ENCODE assay signal across 20 mouse cellular contexts in genomic region chr10:122800732-122801110, GRCm38 (mm10).
DNase-seq lines count a peak whose midpoint lies in the region; ATAC-seq and TF ChIP-seq lines count a peak whose summit lies in the region.
"Had no signal": no experiment of that assay in that cellular context is flagged by ENCODE, and none has a peak within 500 bp of the region (broad histone marks: within the 10 kb centered on the region; RNA-seq: fewer than 3 reads in every experiment).

No protein-coding gene starts in this region.

- H3K9me3 ChIP-seq in heart, postnatal 0 days (replicated peaks; ENCODE audit: control insufficient read depth, low read length): no peaks in the 10 kb centered on the region
- no peaks in the 10 kb centered on the region for H3K9me3 ChIP-seq in heart, embryonic 11.5 days (replicated peaks; ENCODE audit: control insufficient read depth, low read length)
- H3K9me3 ChIP-seq in hindbrain, embryonic 11.5 days (ENCODE audit: control insufficient read depth, low read length): no peaks in the 10 kb centered on the region
- H3K9me3 ChIP-seq: heart, embryonic 13.5 days; lung, embryonic 15.5 days had no signal

- H3K27me3 ChIP-seq in heart, postnatal 0 days (ENCODE audit: control insufficient read depth, insufficient read depth, low read length): no peaks in the 10 kb centered on the region
- no peaks in the 10 kb centered on the region for H3K27me3 ChIP-seq in heart, embryonic 11.5 days (ENCODE audit: control insufficient read depth, insufficient read depth, low read length)
- H3K27me3 ChIP-seq in small intestine, adult 2 months (ENCODE audit: control insufficient read depth, insufficient read depth, low read length): no peaks in the 10 kb centered on the region
- no peaks in the 10 kb centered on the region for H3K27me3 ChIP-seq in hindbrain, embryonic 11.5 days (ENCODE audit: control insufficient read depth, insufficient read depth, low read length)
- H3K27me3 ChIP-seq: forebrain, embryonic 13.5 days; heart, embryonic 13.5 days; lung, embryonic 15.5 days had no signal

- H3K36me3 ChIP-seq in heart, postnatal 0 days (replicated peaks; ENCODE audit: control insufficient read depth, insufficient read depth, low read length): no peaks in the 10 kb centered on the region
- no peaks in the 10 kb centered on the region for H3K36me3 ChIP-seq in heart, embryonic 11.5 days (ENCODE audit: control insufficient read depth, insufficient read depth, low read length)
- peaks cover 11% of the 10 kb centered on the region for H3K36me3 ChIP-seq in small intestine, adult 2 months (ENCODE audit: control insufficient read depth, insufficient read depth, low read length)
- no peaks in the 10 kb centered on the region for H3K36me3 ChIP-seq in hindbrain, embryonic 11.5 days (ENCODE audit: control insufficient read depth, insufficient read depth, low read length)
- H3K36me3 ChIP-seq: lung, embryonic 15.5 days; midbrain, embryonic 10.5 days had no signal

- TF ChIP-seq EP300 in heart, postnatal 0 days (IDR thresholded peaks at IDR 0.05; ENCODE audit: low read depth): no peak

- no peak for DNase-seq in heart, postnatal 0 days (ENCODE audit: low spot score)
- no peak for DNase-seq in cerebellum, postnatal 14 days
- DNase-seq in hindbrain, embryonic 11.5 days (ENCODE audit: low spot score): no peak
- DNase-seq: cerebellum, adult 18-20 months; cerebellum, postnatal 36 days; right cerebral cortex, postnatal 4 days had no signal

- TF ChIP-seq CTCF in heart, postnatal 0 days (IDR thresholded peaks at IDR 0.05; ENCODE audit: low read depth): no peak
- no peak for TF ChIP-seq CTCF in bone marrow macrophage, adult 2 months (IDR thresholded peaks at IDR 0.05; ENCODE audit: low read depth, low read length)
- no peak for TF ChIP-seq CTCF in small intestine, adult 2 months (IDR thresholded peaks at IDR 0.05; ENCODE audit: extremely low read depth, insufficient read length, insufficient replicate concordance, low read depth, low read length)

- H3K4me1 ChIP-seq in heart, postnatal 0 days (ENCODE audit: control insufficient read depth, insufficient read depth): no peaks in the 10 kb centered on the region
- 0 out of 2 replicates have a peak, but pooled peaks cover 5% of the 10 kb centered on the region for H3K4me1 ChIP-seq in heart, embryonic 11.5 days (ENCODE audit: control insufficient read depth, insufficient read depth, low read length)
- peaks cover 25% of the 10 kb centered on the region for H3K4me1 ChIP-seq in bone marrow macrophage, adult 2 months (ENCODE audit: control insufficient read depth, insufficient read depth, low read length)
- H3K4me1 ChIP-seq in small intestine, adult 2 months (ENCODE audit: control insufficient read depth, insufficient read depth, insufficient read length, low read length): peaks cover 4% of the 10 kb centered on the region
- H3K4me1 ChIP-seq in hindbrain, embryonic 11.5 days (replicated peaks; ENCODE audit: control insufficient read depth, insufficient read depth, low read length): no peaks in the 10 kb centered on the region

- no peak for TF ChIP-seq POLR2A in bone marrow macrophage, adult 2 months (IDR thresholded peaks at IDR 0.05; ENCODE audit: borderline replicate concordance, low read depth, low read length)
- no peak for TF ChIP-seq POLR2A in small intestine, adult 2 months (IDR thresholded peaks at IDR 0.05; ENCODE audit: low read depth, low read length)

- no peak for ATAC-seq in heart, postnatal 0 days (ENCODE audit: insufficient read depth, low read depth)
- ATAC-seq in heart, embryonic 11.5 days (replicated peaks; ENCODE audit: insufficient number of reproducible peaks, low FRiP score, low TSS enrichment): no peak
- peak; percentile 46 for ATAC-seq in CD4-positive, CD25-positive, alpha-beta regulatory T cell, adult 4 months
- ATAC-seq in hindbrain, embryonic 11.5 days (ENCODE audit: low FRiP score): no peak
- ATAC-seq: forebrain, embryonic 13.5 days; hindbrain, postnatal 0 days; intestine, postnatal 0 days; midbrain, embryonic 16.5 days had no signal

- H3K27ac ChIP-seq in heart, postnatal 0 days (ENCODE audit: low read depth): peak overlapping the region; percentile 62; the same call in 1 of the 2 replicates
- H3K27ac ChIP-seq in heart, embryonic 11.5 days (ENCODE audit: low read depth, low read length): no peak overlapping the region
- peak overlapping the region; percentile 63 for H3K27ac ChIP-seq in bone marrow macrophage, adult 2 months (ENCODE audit: insufficient read depth, low read depth, low read length)
- peak overlapping the region; percentile 19; the same call in 1 of the 2 replicates for H3K27ac ChIP-seq in small intestine, adult 2 months (ENCODE audit: insufficient read depth, low read depth, low read length)
- H3K27ac ChIP-seq in hindbrain, embryonic 11.5 days (ENCODE audit: low read depth, low read length): no peak overlapping the region
- H3K27ac ChIP-seq: forebrain, embryonic 13.5 days; heart, embryonic 13.5 days; hindbrain, postnatal 0 days; liver, embryonic 14.5 days; midbrain, embryonic 10.5 days; stomach, postnatal 0 days had no signal

- H3K4me3 ChIP-seq in heart, postnatal 0 days (ENCODE audit: low read depth, low read length): no peak overlapping the region
- H3K4me3 ChIP-seq in heart, embryonic 11.5 days (ENCODE audit: low read depth, low read length): no peak overlapping the region
- no peak overlapping the region for H3K4me3 ChIP-seq in bone marrow macrophage, adult 2 months (ENCODE audit: insufficient read depth, low read length)
- no peak overlapping the region for H3K4me3 ChIP-seq in small intestine, adult 2 months (ENCODE audit: low read depth, low read length)
- no peak overlapping the region for H3K4me3 ChIP-seq in hindbrain, embryonic 11.5 days (ENCODE audit: low read depth, low read length)
- H3K4me3 ChIP-seq: forebrain, embryonic 13.5 days; heart, embryonic 13.5 days; lung, embryonic 15.5 days; midbrain, embryonic 10.5 days; myocyte had no signal

- H3K4me2 ChIP-seq in heart, postnatal 0 days (ENCODE audit: low read depth, low read length): no peak overlapping the region
- H3K4me2 ChIP-seq in heart, embryonic 11.5 days: no peak overlapping the region
- no peak overlapping the region for H3K4me2 ChIP-seq in hindbrain, embryonic 11.5 days (replicated peaks; ENCODE audit: low read depth, low read length)
- H3K4me2 ChIP-seq: forebrain, embryonic 13.5 days; heart, embryonic 13.5 days; lung, embryonic 15.5 days had no signal

- 77% methylated on average over 4 of the region's 4 CpGs for WGBS in heart, postnatal 0 days
- WGBS in heart, embryonic 11.5 days (ENCODE audit: insufficient replicate concordance): 78% methylated on average over 4 of the region's 4 CpGs
- WGBS in small intestine, adult 2 months: 78% methylated on average over 4 of the region's 4 CpGs
- 93% methylated on average over 4 of the region's 4 CpGs for WGBS in hindbrain, embryonic 11.5 days

- no peak overlapping the region for H3K9ac ChIP-seq in heart, postnatal 0 days (replicated peaks; ENCODE audit: low read depth, low read length)
- no peak overlapping the region for H3K9ac ChIP-seq in heart, embryonic 11.5 days (ENCODE audit: low read depth, low read length)
- H3K9ac ChIP-seq in hindbrain, embryonic 11.5 days (ENCODE audit: low read depth, low read length): no peak overlapping the region
- H3K9ac ChIP-seq: forebrain, embryonic 13.5 days; heart, embryonic 13.5 days; liver, embryonic 14.5 days; lung, embryonic 15.5 days had no signal

Comparison
In these comparisons a context has a peak if more than half of its experiments do, and no peak if none do; other contexts are left out.
1. H3K27ac ChIP-seq: peak in heart, postnatal 0 days (single experiment), bone marrow macrophage, adult 2 months (single experiment) and small intestine, adult 2 months (single experiment); none in heart, embryonic 11.5 days (single experiment) and hindbrain, embryonic 11.5 days (single experiment).